Mouse (Mus musculus): Measurements from ENCODE around the gene Pdlim5. TPM values are rescaled to one million over a fixed set of nuclear protein-coding genes. Genes with fewer than 3 reads are reported as not detected.
A peak's percentile ranks its signal among the peaks of the same experiment; 100 is the strongest.
"Not testable (repeated sequence)": the region's sequence is repeated elsewhere in the genome, so short reads cannot be mapped to it uniquely, and the experiment has no call there.

The Pdlim5 gene
- 10 to 100 TPM; 18.4 to 18.9 TPM for total RNA-seq (2021)

- peak; percentile 70 to 93 for DNase-seq (ENCODE audit: extremely low spot score in 1 of 2, low spot score in 2 of 2)
- intact Hi-C loops (cut with DNase I): loop anchor here (5.0 kb wide), 2 partner anchors 47 to 83 kb away; no protein-coding TSS in a partner anchor
Observed at GRCm38 (mm10) chr3:142395520-142396193, at the start of gene Pdlim5. Gene Pdlim5, minus strand, starts transcription at chr3:142395696.

- DNase-seq (ENCODE audit: extremely low spot score in 1 of 2, low spot score in 2 of 2): no peak
Observed at GRCm38 (mm10) chr3:142443710-142444043, 48.2 kb upstream of the Pdlim5 start.

GRCm38 (mm10) chr3:142443006-142443709 lies 47.7 kb upstream of the Pdlim5 start:
- intact Hi-C loops (cut with DNase I): loop anchor here (5.0 to 10.0 kb wide), 2 partner anchors 46 to 148 kb away; partner anchors contain the start of gene Pdlim5
- peak; percentile 68 to 91 for DNase-seq (ENCODE audit: extremely low spot score in 1 of 2, low spot score in 2 of 2)

More at GRCm38 (mm10) chr3:142443710-142444043, 48.2 kb upstream of the Pdlim5 start:
- intact Hi-C loops (cut with DNase I): loop anchor here (5.0 to 10.0 kb wide), 2 partner anchors 46 to 149 kb away; partner anchors contain the start of gene Pdlim5

GRCm38 (mm10) chr3:142442161-142442560 lies 46.7 kb upstream of the Pdlim5 start:
- DNase-seq (ENCODE audit: extremely low spot score in 1 of 2, low spot score in 2 of 2): no peak
- intact Hi-C loops (cut with DNase I): loop anchor here (5.0 to 10.0 kb wide), 2 partner anchors 45 to 147 kb away; partner anchors contain the start of gene Pdlim5

- no peak for DNase-seq (ENCODE audit: extremely low spot score in 1 of 2, low spot score in 2 of 2)
- intact Hi-C loops (cut with DNase I): loop anchor here (5.0 to 10.0 kb wide), 2 partner anchors 44 to 146 kb away; partner anchors contain the start of gene Pdlim5
Observed at GRCm38 (mm10) chr3:142441142-142441541, 45.6 kb upstream of the Pdlim5 start.

GRCm38 (mm10) chr3:142440191-142440590 lies 44.7 kb upstream of the Pdlim5 start:
- intact Hi-C loops (cut with DNase I): loop anchor here (5.0 to 10.0 kb wide), 2 partner anchors 43 to 145 kb away; partner anchors contain the start of gene Pdlim5

GRCm38 (mm10) chr3:142439591-142440093 lies 44.1 kb upstream of the Pdlim5 start:
- intact Hi-C loops (cut with DNase I): loop anchor here (5.0 to 10.0 kb wide), 2 partner anchors 42 to 145 kb away; partner anchors contain the start of gene Pdlim5
- DNase-seq (ENCODE audit: extremely low spot score in 1 of 2, low spot score in 2 of 2): peak in 1 of 2 experiments; percentile 42

More at GRCm38 (mm10) chr3:142440191-142440590, 44.7 kb upstream of the Pdlim5 start:
- no peak for DNase-seq (ENCODE audit: extremely low spot score in 1 of 2, low spot score in 2 of 2)

GRCm38 (mm10) chr3:142438630-142439029 lies 43.1 kb upstream of the Pdlim5 start:
- intact Hi-C loops (cut with DNase I); DNase-seq (ENCODE audit: extremely low spot score in 1 of 2, low spot score in 2 of 2): not testable (repeated sequence)

- intact Hi-C loops (cut with DNase I): no loop called here
Observed at GRCm38 (mm10) chr3:142436824-142437223, 41.3 kb upstream of the Pdlim5 start.

GRCm38 (mm10) chr3:142436212-142436611 lies 40.7 kb upstream of the Pdlim5 start:
- intact Hi-C loops (cut with DNase I): no loop called here
- no peak for DNase-seq (ENCODE audit: extremely low spot score in 1 of 2, low spot score in 2 of 2)

More at GRCm38 (mm10) chr3:142436824-142437223, 41.3 kb upstream of the Pdlim5 start:
- no peak for DNase-seq (ENCODE audit: extremely low spot score in 1 of 2, low spot score in 2 of 2)

GRCm38 (mm10) chr3:142434786-142435168 lies 39.3 kb upstream of the Pdlim5 start:
- intact Hi-C loops (cut with DNase I): no loop called here
- DNase-seq (ENCODE audit: extremely low spot score in 1 of 2, low spot score in 2 of 2): no peak

- no peak for DNase-seq (ENCODE audit: extremely low spot score in 1 of 2, low spot score in 2 of 2)
- intact Hi-C loops (cut with DNase I): no loop called here
Observed at GRCm38 (mm10) chr3:142434127-142434785, 38.8 kb upstream of the Pdlim5 start.

GRCm38 (mm10) chr3:142431481-142431880 lies 36.0 kb upstream of the Pdlim5 start:
- DNase-seq (ENCODE audit: extremely low spot score in 1 of 2, low spot score in 2 of 2): no peak
- intact Hi-C loops (cut with DNase I): no loop called here

- DNase-seq (ENCODE audit: extremely low spot score in 1 of 2, low spot score in 2 of 2): no peak
- intact Hi-C loops (cut with DNase I): no loop called here
Observed at GRCm38 (mm10) chr3:142430048-142430447, 34.6 kb upstream of the Pdlim5 start.

GRCm38 (mm10) chr3:142426806-142427205 lies 31.3 kb upstream of the Pdlim5 start:
- intact Hi-C loops (cut with DNase I): no loop called here
- DNase-seq (ENCODE audit: extremely low spot score in 1 of 2, low spot score in 2 of 2): no peak

GRCm38 (mm10) chr3:142424134-142424533 lies 28.6 kb upstream of the Pdlim5 start:
- intact Hi-C loops (cut with DNase I): no loop called here
- DNase-seq (ENCODE audit: extremely low spot score in 1 of 2, low spot score in 2 of 2): no peak

- intact Hi-C loops (cut with DNase I): no loop called here
- no peak for DNase-seq (ENCODE audit: extremely low spot score in 1 of 2, low spot score in 2 of 2)
Observed at GRCm38 (mm10) chr3:142423501-142423917, 28.0 kb upstream of the Pdlim5 start.

- intact Hi-C loops (cut with DNase I): no loop called here
- peak in 1 of 2 experiments; percentile 29 for DNase-seq (ENCODE audit: extremely low spot score in 1 of 2, low spot score in 2 of 2)
Observed at GRCm38 (mm10) chr3:142422229-142422628, 26.7 kb upstream of the Pdlim5 start.

GRCm38 (mm10) chr3:142421470-142421869 lies 26.0 kb upstream of the Pdlim5 start:
- DNase-seq (ENCODE audit: extremely low spot score in 1 of 2, low spot score in 2 of 2): no peak
- intact Hi-C loops (cut with DNase I): no loop called here

Data from left cerebral cortex, postnatal 10 days (tissue).